Mouse (Mus musculus): Measurements from ENCODE around the gene Clstn2. TPM values are rescaled to one million over a fixed set of nuclear protein-coding genes. Genes with fewer than 3 reads are reported as not detected.

Gene Clstn2
- polyA plus RNA-seq, 1 experiment from 2014 or later, result 2.4 TPM

- Histone ChIP-seq H3K4me1 (replicated peaks) (no peaks in the 10 kb centered on the region), H3K36me3 (no peaks in the 10 kb centered on the region), H3K4me3 (replicated peaks) (no peak overlapping the region), H3K4me2 (no peak overlapping the region), H3K9ac (replicated peaks) (no peak overlapping the region), H3K27me3 (no peaks in the 10 kb centered on the region), H3K9me3 (no peaks in the 10 kb centered on the region), H3K27ac (no peak overlapping the region)
- no peak for ATAC-seq (ENCODE audit: insufficient number of reproducible peaks, insufficient read depth, low FRiP score, low TSS enrichment, low read depth)
- WGBS, result 90% methylated on average over 13 of the region's 13 CpGs
Observed at GRCm38 (mm10) chr9:97449316-97450050, 583.5 kb downstream of the Clstn2 start.

- Histone ChIP-seq H3K4me1 (replicated peaks) (peaks cover 9% of the 10 kb centered on the region; the same call in 1 of the 2 replicates), H3K27ac (0 out of 2 replicates have a peak overlapping the region, but pooled peaks have one; percentile 23), H3K36me3 (no peaks in the 10 kb centered on the region), H3K4me3 (replicated peaks) (no peak overlapping the region), H3K9ac (replicated peaks) (no peak overlapping the region), H3K4me2 (no peak overlapping the region), H3K27me3 (no peaks in the 10 kb centered on the region), H3K9me3 (no peaks in the 10 kb centered on the region)
- 62% methylated on average over 7 of the region's 7 CpGs for WGBS
- ATAC-seq (ENCODE audit: insufficient number of reproducible peaks, insufficient read depth, low FRiP score, low TSS enrichment, low read depth), result no peak
Observed at GRCm38 (mm10) chr9:97439872-97440636, 592.9 kb downstream of the Clstn2 start.

GRCm38 (mm10) chr9:97434666-97435065, 598.3 kb downstream of the Clstn2 start:
- no peak overlapping the region for H3K4me2 ChIP-seq
- H3K36me3 ChIP-seq, result no peaks in the 10 kb centered on the region
- no peak for ATAC-seq (ENCODE audit: insufficient number of reproducible peaks, insufficient read depth, low FRiP score, low TSS enrichment, low read depth)
- no peaks in the 10 kb centered on the region for H3K4me1 ChIP-seq (replicated peaks)
- no peak overlapping the region for H3K4me3 ChIP-seq (replicated peaks)
- H3K9me3 ChIP-seq, result peaks cover 6% of the 10 kb centered on the region; the same call in 1 of the 2 replicates
- H3K27me3 ChIP-seq, result no peaks in the 10 kb centered on the region
- H3K9ac ChIP-seq (replicated peaks), result no peak overlapping the region
- H3K27ac ChIP-seq, result no peak overlapping the region
- 64% methylated on average over 3 of the region's 3 CpGs for WGBS

GRCm38 (mm10) chr9:97429885-97430449, 603.0 kb downstream of the Clstn2 start:
- WGBS, result 79% methylated on average over 1 of the region's 1 CpGs
- no peaks in the 10 kb centered on the region for H3K36me3 ChIP-seq
- H3K4me3 ChIP-seq (replicated peaks), result no peak overlapping the region
- no peak overlapping the region for H3K9ac ChIP-seq (replicated peaks)
- H3K4me1 ChIP-seq (replicated peaks), result no peaks in the 10 kb centered on the region
- no peak overlapping the region for H3K4me2 ChIP-seq
- no peaks in the 10 kb centered on the region for H3K27me3 ChIP-seq
- H3K9me3 ChIP-seq, result peaks cover 6% of the 10 kb centered on the region; the same call in 1 of the 2 replicates
- no peak overlapping the region for H3K27ac ChIP-seq
- no peak for ATAC-seq (ENCODE audit: insufficient number of reproducible peaks, insufficient read depth, low FRiP score, low TSS enrichment, low read depth)

- Histone ChIP-seq H3K4me1 (replicated peaks) (no peaks in the 10 kb centered on the region), H3K9ac (replicated peaks) (no peak overlapping the region), H3K9me3 (peaks cover 6% of the 10 kb centered on the region; the same call in 1 of the 2 replicates), H3K27ac (no peak overlapping the region), H3K27me3 (no peaks in the 10 kb centered on the region), H3K4me2 (no peak overlapping the region), H3K36me3 (no peaks in the 10 kb centered on the region), H3K4me3 (replicated peaks) (no peak overlapping the region)
- no peak for ATAC-seq (ENCODE audit: insufficient number of reproducible peaks, insufficient read depth, low FRiP score, low TSS enrichment, low read depth)
- WGBS, result 83% methylated on average over 7 of the region's 7 CpGs
Observed at GRCm38 (mm10) chr9:97428127-97428526, 604.9 kb downstream of the Clstn2 start.

GRCm38 (mm10) chr9:97420896-97421295, 612.1 kb downstream of the Clstn2 start:
- H3K9me3 ChIP-seq, result no peaks in the 10 kb centered on the region
- WGBS, result 53% methylated on average over 5 of the region's 5 CpGs
- H3K27ac ChIP-seq, result no peak overlapping the region
- no peak overlapping the region for H3K4me2 ChIP-seq
- no peaks in the 10 kb centered on the region for H3K27me3 ChIP-seq
- ATAC-seq (ENCODE audit: insufficient number of reproducible peaks, insufficient read depth, low FRiP score, low TSS enrichment, low read depth), result no peak
- 0 out of 2 replicates have a peak, but pooled peaks cover 3% of the 10 kb centered on the region for H3K4me1 ChIP-seq (replicated peaks)
- no peak overlapping the region for H3K9ac ChIP-seq (replicated peaks)
- no peaks in the 10 kb centered on the region for H3K36me3 ChIP-seq
- H3K4me3 ChIP-seq (replicated peaks), result no peak overlapping the region

GRCm38 (mm10) chr9:97414876-97415668, 617.9 kb downstream of the Clstn2 start:
- no peaks in the 10 kb centered on the region for H3K4me1 ChIP-seq (replicated peaks)
- H3K36me3 ChIP-seq, result no peaks in the 10 kb centered on the region
- H3K27ac ChIP-seq, result no peak overlapping the region
- peaks cover 4% of the 10 kb centered on the region; the same call in 1 of the 2 replicates for H3K9me3 ChIP-seq
- H3K4me3 ChIP-seq (replicated peaks), result no peak overlapping the region
- H3K27me3 ChIP-seq, result no peaks in the 10 kb centered on the region
- no peak for ATAC-seq (ENCODE audit: insufficient number of reproducible peaks, insufficient read depth, low FRiP score, low TSS enrichment, low read depth)
- 75% methylated on average over 6 of the region's 6 CpGs for WGBS
- no peak overlapping the region for H3K4me2 ChIP-seq
- no peak overlapping the region for H3K9ac ChIP-seq (replicated peaks)

- Histone ChIP-seq H3K9me3 (peaks cover 4% of the 10 kb centered on the region; the same call in 1 of the 2 replicates), H3K4me1 (replicated peaks) (no peaks in the 10 kb centered on the region), H3K4me2 (no peak overlapping the region), H3K27ac (no peak overlapping the region), H3K4me3 (replicated peaks) (no peak overlapping the region), H3K9ac (replicated peaks) (no peak overlapping the region), H3K36me3 (no peaks in the 10 kb centered on the region), H3K27me3 (no peaks in the 10 kb centered on the region)
- ATAC-seq (ENCODE audit: insufficient number of reproducible peaks, insufficient read depth, low FRiP score, low TSS enrichment, low read depth), result no peak
- WGBS, result 68% methylated on average over 2 of the region's 2 CpGs
Observed at GRCm38 (mm10) chr9:97408142-97408541, 624.8 kb downstream of the Clstn2 start.
